Mouse (Mus musculus): ENCODE measurements at regions not wholly inside any gene's neighbourhood (a gene's known extent, or its start where the extent isn't known, plus 50 kb on each side); places are given as distances from the start of the nearest gene placed in this dataset.

DNA sequence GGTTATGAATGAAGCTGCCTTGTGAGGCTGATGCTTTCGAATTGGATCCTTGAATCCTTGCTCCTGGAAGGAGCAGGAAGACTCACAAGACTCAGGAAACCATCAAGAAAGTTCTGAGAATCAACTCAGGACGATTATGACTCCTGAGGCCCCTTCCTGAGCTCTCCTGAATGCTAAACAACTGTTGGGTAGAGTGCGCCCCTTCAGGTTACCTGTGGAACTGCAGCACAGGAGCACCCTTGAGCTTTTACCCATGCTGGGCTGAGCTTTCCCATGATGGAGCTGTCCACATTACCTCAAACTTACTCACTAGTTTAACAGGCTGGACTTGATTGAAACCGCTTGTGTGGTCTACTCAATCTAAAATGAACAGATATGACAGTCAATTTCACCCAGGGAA lies 553.3 kb downstream of the Jrkl start:
- DNase-seq (ENCODE audit: low spot score), result peak; percentile 43

DNA sequence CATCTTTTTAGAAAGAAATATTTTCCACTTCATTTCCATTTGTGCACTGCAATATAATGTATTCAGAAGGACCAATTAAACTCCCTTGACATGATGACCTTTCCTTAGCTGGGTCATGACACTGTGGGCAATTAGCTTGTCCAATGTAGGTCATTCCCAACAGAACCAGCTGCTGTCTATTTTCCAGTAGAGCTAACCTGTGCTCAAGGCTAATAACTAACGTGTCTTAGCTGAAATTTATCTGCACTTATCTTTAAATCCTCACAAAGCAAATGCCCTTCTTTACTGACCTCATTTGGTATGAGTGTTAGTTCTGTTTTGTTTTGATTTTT lies 554.7 kb downstream of the Jrkl start:
- no peak for DNase-seq (ENCODE audit: low spot score)

DNA sequence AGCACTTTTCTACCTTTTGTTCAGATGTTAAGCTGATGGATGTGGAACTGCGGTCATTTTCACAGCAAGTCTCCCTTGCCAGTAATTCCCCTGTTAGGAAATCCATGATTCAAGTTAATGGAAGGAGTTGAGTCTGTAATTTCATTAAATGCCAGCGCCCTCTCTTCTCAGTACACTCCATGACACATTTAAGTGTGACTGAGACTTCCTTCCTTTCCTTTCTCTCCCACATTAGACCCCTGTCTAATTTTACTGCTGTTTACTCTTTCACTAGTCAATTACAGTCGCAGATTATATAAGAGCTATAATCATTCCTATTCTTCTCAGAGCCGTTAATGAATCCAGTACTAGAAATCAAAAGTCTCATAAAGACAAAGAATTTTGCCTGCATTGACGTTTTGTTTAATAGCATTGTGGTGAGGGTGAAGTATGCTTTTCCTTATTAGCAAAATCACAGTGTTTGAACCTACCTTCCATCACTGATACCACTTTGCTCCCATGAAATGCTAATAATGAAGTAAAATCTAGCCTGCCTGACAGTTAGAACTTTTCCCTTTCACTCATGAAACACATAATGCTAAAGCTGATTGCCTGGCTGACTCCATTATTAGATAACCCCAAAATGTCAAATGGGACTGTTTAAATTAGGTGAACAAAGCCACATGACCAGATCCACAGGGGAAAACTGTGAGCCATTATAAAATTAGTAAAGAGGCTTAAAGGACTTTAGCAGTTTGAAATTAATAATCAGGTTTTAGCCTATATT lies 555.3 kb downstream of the Jrkl start:
- no peak for DNase-seq (ENCODE audit: low spot score)

All from testis, postnatal 10 days (tissue).